12 mouse cellular contexts compared by ENCODE assay signal in genomic region chr10:121686153-121686660, GRCm38 (mm10). TPM values are rescaled to one million over a fixed set of nuclear protein-coding genes. Genes with fewer than 3 reads are reported as not detected.
DNase-seq lines count a peak whose midpoint lies in the region; ATAC-seq and TF ChIP-seq lines count a peak whose summit lies in the region.
"Had no signal": no experiment of that assay in that cellular context is flagged by ENCODE, and none has a peak within 500 bp of the region (broad histone marks: within the 10 kb centered on the region; RNA-seq: fewer than 3 reads in every experiment).

No protein-coding gene starts in this region.

- H3K4me3 ChIP-seq in lung, embryonic 14.5 days (ENCODE audit: low read depth, low read length), result no peak overlapping the region
- no peak overlapping the region for H3K4me3 ChIP-seq in lung, adult 2 months (replicated peaks; ENCODE audit: extremely low read depth, low read depth, low read length)
- no peak overlapping the region for H3K4me3 ChIP-seq in E14TG2a.4 (replicated peaks; ENCODE audit: low read length)
- no peak overlapping the region for H3K4me3 ChIP-seq in embryonic facial prominence, embryonic 10.5 days
- H3K4me3 ChIP-seq in intestine, postnatal 0 days (ENCODE audit: low read depth, low read length), result no peak overlapping the region
- H3K4me3 ChIP-seq: midbrain, embryonic 15.5 days; stomach, embryonic 15.5 days had no signal

- ATAC-seq in lung, embryonic 14.5 days (ENCODE audit: insufficient read depth), result no peak
- no peak for ATAC-seq in intestine, postnatal 0 days
- ATAC-seq: midbrain, embryonic 15.5 days had no signal

- H3K27ac ChIP-seq in lung, embryonic 14.5 days (ENCODE audit: low read depth), result no peak overlapping the region
- H3K27ac ChIP-seq in embryonic facial prominence, embryonic 10.5 days (replicated peaks), result no peak overlapping the region
- no peak overlapping the region for H3K27ac ChIP-seq in intestine, postnatal 0 days (ENCODE audit: low read depth, low read length)
- H3K27ac ChIP-seq: midbrain, embryonic 15.5 days; stomach, embryonic 15.5 days had no signal

- no peak overlapping the region for H3K9ac ChIP-seq in lung, embryonic 14.5 days
- no peak overlapping the region for H3K9ac ChIP-seq in intestine, postnatal 0 days (ENCODE audit: low read depth, low read length)
- H3K9ac ChIP-seq: midbrain, embryonic 15.5 days; stomach, embryonic 15.5 days had no signal

- WGBS in lung, embryonic 14.5 days, result 88% methylated on average over 4 of the region's 4 CpGs
- 88% methylated on average over 4 of the region's 4 CpGs for WGBS in lung, adult 2 months
- 66% methylated on average over 4 of the region's 4 CpGs for WGBS in embryonic facial prominence, embryonic 10.5 days
- 83% methylated on average over 4 of the region's 4 CpGs for whole genome bisulfite sequencing in intestine, postnatal 0 days

- DNase-seq in cerebellum, postnatal 10 days, result peak; percentile 47 to 48
- DNase-seq in cerebellum, adult 11-12 months, result no peak
- DNase-seq in lung, embryonic 14.5 days, result peak; percentile 21
- no peak for DNase-seq in lung, adult 2 months
- peak; percentile 24 for DNase-seq in embryonic facial prominence, embryonic 10.5 days (ENCODE audit: low spot score)
- no peak for DNase-seq in liver

- no peaks in the 10 kb centered on the region for H3K27me3 ChIP-seq in lung, embryonic 14.5 days (ENCODE audit: insufficient read depth, low read length)
- H3K27me3 ChIP-seq in E14TG2a.4 (ENCODE audit: insufficient read depth, low read length), result no peaks in the 10 kb centered on the region
- H3K27me3 ChIP-seq in embryonic facial prominence, embryonic 10.5 days (replicated peaks; ENCODE audit: low read depth, poor library complexity, severe bottlenecking), result no peaks in the 10 kb centered on the region
- no peaks in the 10 kb centered on the region for H3K27me3 ChIP-seq in intestine, postnatal 0 days (replicated peaks; ENCODE audit: control insufficient read depth, insufficient read depth, low read length)
- H3K27me3 ChIP-seq: midbrain, embryonic 15.5 days; stomach, embryonic 15.5 days had no signal

- 0 out of 2 replicates have a peak, but pooled peaks cover 2% of the 10 kb centered on the region for H3K4me1 ChIP-seq in lung, embryonic 14.5 days (ENCODE audit: insufficient read depth)
- no peaks in the 10 kb centered on the region for H3K4me1 ChIP-seq in lung, adult 2 months (ENCODE audit: control insufficient read depth, insufficient read depth, low read length)
- peaks cover 25% of the 10 kb centered on the region for H3K4me1 ChIP-seq in E14TG2a.4 (replicated peaks; ENCODE audit: low read depth, low read length)
- H3K4me1 ChIP-seq in embryonic facial prominence, embryonic 10.5 days, result peaks cover 5% of the 10 kb centered on the region; the same call in 1 of the 2 replicates
- no peaks in the 10 kb centered on the region for H3K4me1 ChIP-seq in intestine, postnatal 0 days (replicated peaks; ENCODE audit: control insufficient read depth, insufficient read depth, low read length)
- H3K4me1 ChIP-seq: stomach, embryonic 15.5 days had no signal

- H3K9me3 ChIP-seq in lung, embryonic 14.5 days (ENCODE audit: low read depth, low read length), result no peaks in the 10 kb centered on the region
- no peaks in the 10 kb centered on the region for H3K9me3 ChIP-seq in E14TG2a.4 (ENCODE audit: low read length)
- no peaks in the 10 kb centered on the region for H3K9me3 ChIP-seq in embryonic facial prominence, embryonic 10.5 days
- H3K9me3 ChIP-seq in intestine, postnatal 0 days (ENCODE audit: control insufficient read depth), result no peaks in the 10 kb centered on the region
- H3K9me3 ChIP-seq: midbrain, embryonic 15.5 days; stomach, embryonic 15.5 days had no signal

- H3K36me3 ChIP-seq in lung, embryonic 14.5 days (ENCODE audit: insufficient read depth), result no peaks in the 10 kb centered on the region
- H3K36me3 ChIP-seq in E14TG2a.4 (ENCODE audit: insufficient read depth, low read length), result no peaks in the 10 kb centered on the region
- no peaks in the 10 kb centered on the region for H3K36me3 ChIP-seq in embryonic facial prominence, embryonic 10.5 days (replicated peaks)
- H3K36me3 ChIP-seq in intestine, postnatal 0 days (ENCODE audit: control insufficient read depth, insufficient read depth), result no peaks in the 10 kb centered on the region
- H3K36me3 ChIP-seq: midbrain, embryonic 15.5 days; stomach, embryonic 15.5 days had no signal

- TF ChIP-seq CTCF in lung, embryonic 14.5 days (IDR thresholded peaks at IDR 0.05; ENCODE audit: low read depth), result peak; percentile 16; the same call in 1 of the 2 replicates
- TF ChIP-seq CTCF in lung, adult 2 months (IDR thresholded peaks at IDR 0.05; ENCODE audit: insufficient read depth, low read length), result no peak
- TF ChIP-seq CTCF in E14TG2a.4 (conservative IDR thresholded peaks at IDR 0.05; ENCODE audit: low read length), result peak; percentile 10; the same call in 1 of the 2 replicates
- no peak for TF ChIP-seq CTCF in intestine, postnatal 0 days (IDR thresholded peaks at IDR 0.05; ENCODE audit: low read depth)

- TF ChIP-seq POLR2A in lung, adult 2 months (IDR thresholded peaks at IDR 0.05; ENCODE audit: borderline replicate concordance, extremely low read depth, low read depth, low read length), result no peak

- H3K4me2 ChIP-seq in lung, embryonic 14.5 days, result no peak overlapping the region
- no peak overlapping the region for H3K4me2 ChIP-seq in intestine, postnatal 0 days (replicated peaks; ENCODE audit: low read depth)
- H3K4me2 ChIP-seq: liver, embryonic 11.5 days; midbrain, embryonic 15.5 days; stomach, embryonic 15.5 days had no signal

RNA-seq across cellular contexts. Expression of gene D930020B18Rik, which starts 44.8 kb away (rescaled TPM):
- 0.46 and 0.54 TPM in 2 replicates for polyA plus RNA-seq in lung, embryonic 14.5 days (2014; fragmentation: Nextera tagmentation; extraction: Ambion mirVana)
- polyA plus RNA-seq in lung, adult 2 months (2012; rRNA removed), result 0.59 and 1.0 TPM in 2 replicates
- 0.23 and 0.67 TPM in 2 replicates for polyA plus RNA-seq in embryonic facial prominence, embryonic 10.5 days (2016; fragmentation: Nextera tagmentation; extraction: Ambion mirVana)
- 0.05 and 0.12 TPM in 2 replicates for polyA plus RNA-seq in intestine, postnatal 0 days (2015; fragmentation: Nextera tagmentation; extraction: Ambion mirVana)
- polyA plus RNA-seq: gonadal fat pad, adult 2 months; liver, embryonic 11.5 days had no signal

RNA-seq across cellular contexts. Expression of gene BC048403, which starts 53.5 kb away (rescaled TPM):
- polyA plus RNA-seq in lung, embryonic 14.5 days (2014; fragmentation: Nextera tagmentation; extraction: Ambion mirVana), result 3.4 and 4.3 TPM in 2 replicates
- polyA plus RNA-seq in lung, adult 2 months (2012; rRNA removed), result 8.5 and 9.4 TPM in 2 replicates
- 2.8 and 3.6 TPM in 2 replicates for polyA plus RNA-seq in embryonic facial prominence, embryonic 10.5 days (2016; fragmentation: Nextera tagmentation; extraction: Ambion mirVana)
- polyA plus RNA-seq in intestine, postnatal 0 days (2015; fragmentation: Nextera tagmentation; extraction: Ambion mirVana), result 2.4 and 2.5 TPM in 2 replicates

Comparison
In these comparisons a context has a peak if more than half of its experiments do, and no peak if none do; other contexts are left out.
1. DNase-seq: peak in cerebellum, postnatal 10 days (2 of 2), lung, embryonic 14.5 days (single experiment) and embryonic facial prominence, embryonic 10.5 days (single experiment); none in cerebellum, adult 11-12 months (single experiment), lung, adult 2 months (single experiment) and liver (single experiment).
2. CTCF ChIP-seq: peak in lung, embryonic 14.5 days (single experiment) and E14TG2a.4 (single experiment); none in lung, adult 2 months (single experiment) and intestine, postnatal 0 days (single experiment).